Comparison of ENCODE assay signal across 7 mouse cellular contexts in genomic region chr9:46013009-46013586, GRCm38 (mm10). TPM values are rescaled to one million over a fixed set of nuclear protein-coding genes. Genes with fewer than 3 reads are reported as not detected.
DNase-seq lines count a peak whose midpoint lies in the region; ATAC-seq and TF ChIP-seq lines count a peak whose summit lies in the region.

No protein-coding gene starts in this region.

- peak; percentile 45 for ATAC-seq in forebrain, postnatal 0 days
- no peak; the same call in none of the 2 replicates for ATAC-seq in intestine, embryonic 14.5 days (replicated peaks; ENCODE audit: low FRiP score, low TSS enrichment, low read depth)
- ATAC-seq in liver, embryonic 16.5 days (ENCODE audit: low read depth) = peak; percentile 45

- H3K27ac ChIP-seq in bone marrow, adult 2 months (ENCODE audit: control insufficient read depth, insufficient read depth, low read depth, low read length, poor library complexity) = peak overlapping the region; percentile 92
- H3K27ac ChIP-seq in forebrain, postnatal 0 days (ENCODE audit: low read depth, low read length) = peak overlapping the region; percentile 88
- H3K27ac ChIP-seq in intestine, embryonic 14.5 days (ENCODE audit: low read depth) = peak overlapping the region; percentile 91
- peak overlapping the region; percentile 81 for H3K27ac ChIP-seq in liver, embryonic 16.5 days (ENCODE audit: low read length)
- H3K27ac ChIP-seq in olfactory bulb, adult 2 months (ENCODE audit: insufficient read depth, low read depth, low read length) = peak overlapping the region; percentile 81

- H3K36me3 ChIP-seq in forebrain, postnatal 0 days (ENCODE audit: insufficient read depth) = peaks cover under 1% of the 10 kb centered on the region; the same call in 1 of the 2 replicates
- H3K36me3 ChIP-seq in intestine, embryonic 14.5 days (ENCODE audit: control insufficient read depth, insufficient read depth, low read length) = no peaks in the 10 kb centered on the region; the same call in 1 of the 2 replicates
- no peaks in the 10 kb centered on the region for H3K36me3 ChIP-seq in liver, embryonic 16.5 days (ENCODE audit: control insufficient read depth, insufficient read depth)

- H3K9ac ChIP-seq in forebrain, postnatal 0 days = peak overlapping the region; percentile 94
- H3K9ac ChIP-seq in intestine, embryonic 14.5 days (ENCODE audit: low read length) = peak overlapping the region; percentile 98
- peak overlapping the region; percentile 89 for H3K9ac ChIP-seq in liver, embryonic 16.5 days (ENCODE audit: low read depth, low read length)

- DNase-seq in urinary bladder, adult 18-20 months (ENCODE audit: low spot score in 2 of 2) = peak; percentile 33 to 70
- no peak for DNase-seq in urinary bladder, postnatal 25 days (ENCODE audit: low spot score)
- peak; percentile 26 for DNase-seq in forebrain, postnatal 0 days
- peak; percentile 78 for DNase-seq in intestine, embryonic 14.5 days (ENCODE audit: low spot score)

- H3K4me2 ChIP-seq in forebrain, postnatal 0 days (ENCODE audit: low read depth) = peak overlapping the region; percentile 64
- H3K4me2 ChIP-seq in intestine, embryonic 14.5 days (ENCODE audit: low read length) = peak overlapping the region; percentile 96
- H3K4me2 ChIP-seq in liver, embryonic 16.5 days (ENCODE audit: low read depth, low read length) = peak overlapping the region; percentile 91

- H3K27me3 ChIP-seq in forebrain, postnatal 0 days (ENCODE audit: insufficient read depth, low read length) = no peaks in the 10 kb centered on the region
- no peaks in the 10 kb centered on the region for H3K27me3 ChIP-seq in intestine, embryonic 14.5 days (replicated peaks; ENCODE audit: control insufficient read depth, insufficient read depth, low read length)
- H3K27me3 ChIP-seq in liver, embryonic 16.5 days (ENCODE audit: control insufficient read depth, insufficient read depth, low read depth, low read length) = no peaks in the 10 kb centered on the region

- peaks cover 2% of the 10 kb centered on the region; the same call in 1 of the 2 replicates for H3K4me1 ChIP-seq in bone marrow, adult 2 months (ENCODE audit: control insufficient read depth, insufficient read depth, low read length)
- H3K4me1 ChIP-seq in forebrain, postnatal 0 days (ENCODE audit: insufficient read depth) = peaks cover 22% of the 10 kb centered on the region
- H3K4me1 ChIP-seq in intestine, embryonic 14.5 days (replicated peaks; ENCODE audit: control insufficient read depth, insufficient read depth, low read length) = peaks cover 40% of the 10 kb centered on the region
- peaks cover 37% of the 10 kb centered on the region for H3K4me1 ChIP-seq in liver, embryonic 16.5 days (ENCODE audit: control insufficient read depth, low read depth, low read length)
- H3K4me1 ChIP-seq in olfactory bulb, adult 2 months (ENCODE audit: control insufficient read depth, insufficient read depth, low read length) = peaks cover 15% of the 10 kb centered on the region

- TF ChIP-seq POLR2A in bone marrow, adult 2 months (IDR thresholded peaks at IDR 0.05; ENCODE audit: borderline replicate concordance, control insufficient read depth, low read depth, low read length) = no peak
- TF ChIP-seq POLR2A in olfactory bulb, adult 2 months (IDR thresholded peaks at IDR 0.05; ENCODE audit: insufficient read depth, low read depth, low read length) = no peak

- no peak for TF ChIP-seq CTCF in bone marrow, adult 2 months (IDR thresholded peaks at IDR 0.05; ENCODE audit: control insufficient read depth, insufficient read depth, low read length)
- TF ChIP-seq CTCF in forebrain, postnatal 0 days (IDR thresholded peaks at IDR 0.05; ENCODE audit: low read depth) = no peak
- no peak for TF ChIP-seq CTCF in olfactory bulb, adult 2 months (IDR thresholded peaks at IDR 0.05; ENCODE audit: insufficient read depth, low read depth, low read length)

- H3K9me3 ChIP-seq in forebrain, postnatal 0 days (ENCODE audit: low read length) = no peaks in the 10 kb centered on the region
- no peaks in the 10 kb centered on the region for H3K9me3 ChIP-seq in intestine, embryonic 14.5 days (ENCODE audit: control insufficient read depth, low read length)
- H3K9me3 ChIP-seq in liver, embryonic 16.5 days (replicated peaks; ENCODE audit: control insufficient read depth, low read length) = no peaks in the 10 kb centered on the region

- WGBS in bone marrow, adult 2 months = under 1% methylated on average over 46 of the region's 46 CpGs
- WGBS in forebrain, postnatal 0 days = under 1% methylated on average over 44 of the region's 46 CpGs
- WGBS in intestine, embryonic 14.5 days = 1% methylated on average over 46 of the region's 46 CpGs
- 1% methylated on average over 45 of the region's 46 CpGs for WGBS in liver, embryonic 16.5 days (ENCODE audit: insufficient replicate concordance)
- WGBS in olfactory bulb, adult 2 months = under 1% methylated on average over 46 of the region's 46 CpGs

- peak overlapping the region; percentile 98 for H3K4me3 ChIP-seq in bone marrow, adult 2 months (replicated peaks; ENCODE audit: control insufficient read depth, low read depth, low read length)
- H3K4me3 ChIP-seq in forebrain, postnatal 0 days (ENCODE audit: low read depth, low read length) = peak overlapping the region; percentile 97
- peak overlapping the region; percentile 97 for H3K4me3 ChIP-seq in intestine, embryonic 14.5 days (ENCODE audit: low read depth, low read length)
- peak overlapping the region; percentile 87 for H3K4me3 ChIP-seq in liver, embryonic 16.5 days (ENCODE audit: low read depth, low read length)
- H3K4me3 ChIP-seq in olfactory bulb, adult 2 months (ENCODE audit: insufficient read depth, low read depth, low read length) = peak overlapping the region; percentile 99

RNA-seq across cellular contexts. Expression of gene Sik3, which starts 0.5 kb away (rescaled TPM):
- 9.2 and 19.0 TPM in 2 replicates for polyA plus RNA-seq in bone marrow, adult 2 months (2011; ENCODE audit: insufficient read depth, insufficient read length, low replicate concordance, missing spikeins)
- total RNA-seq in forebrain, postnatal 0 days (2014; rRNA removed) = 24.2 and 27.9 TPM in 2 replicates
- 8.4 and 9.3 TPM in 2 replicates for polyA plus RNA-seq in forebrain, postnatal 0 days (2015; fragmentation: Nextera tagmentation; extraction: Ambion mirVana)
- 7.5 and 9.6 TPM in 2 replicates for polyA plus RNA-seq in intestine, embryonic 14.5 days (2014; fragmentation: Nextera tagmentation; extraction: Ambion mirVana)
- polyA plus RNA-seq in liver, embryonic 16.5 days (2015; fragmentation: Nextera tagmentation; extraction: Ambion mirVana) = 1.6 and 1.7 TPM in 2 replicates
- 51.7 TPM in 1 of 2 replicates, not detected in the other for polyA plus RNA-seq in olfactory bulb, adult 2 months (2012; ENCODE audit: insufficient read depth, insufficient read length, low replicate concordance, missing spikeins)

RNA-seq across cellular contexts. Expression of gene Pafah1b2, which starts 0.6 kb away (rescaled TPM):
- 14.6 and 25.6 TPM in 2 replicates for polyA plus RNA-seq in bone marrow, adult 2 months (2011; ENCODE audit: insufficient read depth, insufficient read length, low replicate concordance, missing spikeins)
- 318 and 354 TPM in 2 replicates for total RNA-seq in forebrain, postnatal 0 days (2014; rRNA removed)
- polyA plus RNA-seq in forebrain, postnatal 0 days (2015; fragmentation: Nextera tagmentation; extraction: Ambion mirVana) = 222 and 258 TPM in 2 replicates
- polyA plus RNA-seq in intestine, embryonic 14.5 days (2014; fragmentation: Nextera tagmentation; extraction: Ambion mirVana) = 156 and 172 TPM in 2 replicates
- 57.6 and 63.3 TPM in 2 replicates for polyA plus RNA-seq in liver, embryonic 16.5 days (2015; fragmentation: Nextera tagmentation; extraction: Ambion mirVana)
- polyA plus RNA-seq in olfactory bulb, adult 2 months (2012; ENCODE audit: insufficient read depth, insufficient read length, low replicate concordance, missing spikeins) = 66.5 and 504 TPM in 2 replicates

RNA-seq across cellular contexts. Expression of gene Sidt2, which starts 58.0 kb away (rescaled TPM):
- polyA plus RNA-seq in bone marrow, adult 2 months (2011; ENCODE audit: insufficient read depth, insufficient read length, low replicate concordance, missing spikeins) = 30.9 and 68.0 TPM in 2 replicates
- total RNA-seq in forebrain, postnatal 0 days (2014; rRNA removed) = 65.6 and 77.5 TPM in 2 replicates
- polyA plus RNA-seq in forebrain, postnatal 0 days (2015; fragmentation: Nextera tagmentation; extraction: Ambion mirVana) = 33.5 and 46.5 TPM in 2 replicates
- polyA plus RNA-seq in intestine, embryonic 14.5 days (2014; fragmentation: Nextera tagmentation; extraction: Ambion mirVana) = 37.9 and 41.2 TPM in 2 replicates
- polyA plus RNA-seq in liver, embryonic 16.5 days (2015; fragmentation: Nextera tagmentation; extraction: Ambion mirVana) = 18.5 and 20.5 TPM in 2 replicates
- 1,119 TPM in 1 of 2 replicates, not detected in the other for polyA plus RNA-seq in olfactory bulb, adult 2 months (2012; ENCODE audit: insufficient read depth, insufficient read length, low replicate concordance, missing spikeins)
